Mouse (Mus musculus) intestine, embryonic 16.5 days (tissue): ENCODE data around the gene Nlgn2. TPM values are rescaled to one million over a fixed set of nuclear protein-coding genes. Genes with fewer than 3 reads are reported as not detected.

Source experiments
- ATAC-seq: fragments of 200-750 bp; cut with Nextera tagmentation; 2 replicates; pipeline ENCODE4 v1.8.0; 2017; ENCODE audit warnings: moderate TSS enrichment, moderate library complexity
- H3K27ac ChIP-seq: fragments of 300-500 bp; sonication (generic); 2 replicates; pipeline ENCODE4 v1.5.1; 2014; ENCODE audit warnings: mild to moderate bottlenecking, low read length
- H3K27me3 ChIP-seq: fragments of 300-500 bp; sonication (generic); replicated peaks from 2 replicates; pipeline ENCODE4 v1.6.1; 2014; ENCODE audit warnings: low read length, control low read depth, mixed read lengths; ENCODE audit not compliant: control insufficient read depth, insufficient read depth
- H3K36me3 ChIP-seq: fragments of 300-500 bp; sonication (generic); 2 replicates; pipeline ENCODE4 v1.6.1; 2014; ENCODE audit warnings: low read length, control low read depth; ENCODE audit not compliant: control insufficient read depth, insufficient read depth
- H3K4me1 ChIP-seq: fragments of 300-500 bp; sonication (generic); 2 replicates; pipeline ENCODE4 v1.6.1; 2014; ENCODE audit warnings: low read length, control low read depth, mixed read lengths; ENCODE audit not compliant: control insufficient read depth, insufficient read depth
- H3K4me2 ChIP-seq: fragments of 300-500 bp; sonication (generic); 2 replicates; pipeline ENCODE4 v1.6.1; 2014; ENCODE audit warnings: low read depth, low read length, control low read depth
- H3K4me3 ChIP-seq: fragments of 300-500 bp; sonication (generic); 2 replicates; pipeline ENCODE4 v1.5.1; 2014; ENCODE audit warnings: mild to moderate bottlenecking, low read length
- H3K9ac ChIP-seq: fragments of 300-500 bp; sonication (generic); 2 replicates; pipeline ENCODE4 v1.6.1; 2014; ENCODE audit warnings: low read depth, low read length
- H3K9me3 ChIP-seq: fragments of 300-500 bp; sonication (generic); 2 replicates; pipeline ENCODE4 v1.6.1; 2016; ENCODE audit warnings: low read length, control low read depth; ENCODE audit not compliant: control insufficient read depth
- WGBS: fragments of 180-500 bp; shearing (Covaris S2); extraction: QIAGEN DNeasy Blood & Tissue Kit; methylation state at CpG from one replicate; pipeline ENCODE4 v1.1.7; 2014; 5-methylcytosine and 5-hydroxymethylcytosine counted together
- microRNA-seq: library from miRNA; unstranded; fragments of <30 nt; microRNA quantifications from one replicate; pipeline ENCODE4, GENCODE M21; 2016
- polyA plus RNA-seq: library from polyadenylated mRNA; unstranded; fragments of >200 nt; fragmentation: Nextera tagmentation; extraction: Ambion mirVana; gene quantifications from 2 replicates; pipeline ENCODE4 v1.2.1, GENCODE M21; 2015

Gene Nlgn2
- polyA plus RNA-seq, 1 experiment from 2014 or later, result 4.1 TPM

DNA sequence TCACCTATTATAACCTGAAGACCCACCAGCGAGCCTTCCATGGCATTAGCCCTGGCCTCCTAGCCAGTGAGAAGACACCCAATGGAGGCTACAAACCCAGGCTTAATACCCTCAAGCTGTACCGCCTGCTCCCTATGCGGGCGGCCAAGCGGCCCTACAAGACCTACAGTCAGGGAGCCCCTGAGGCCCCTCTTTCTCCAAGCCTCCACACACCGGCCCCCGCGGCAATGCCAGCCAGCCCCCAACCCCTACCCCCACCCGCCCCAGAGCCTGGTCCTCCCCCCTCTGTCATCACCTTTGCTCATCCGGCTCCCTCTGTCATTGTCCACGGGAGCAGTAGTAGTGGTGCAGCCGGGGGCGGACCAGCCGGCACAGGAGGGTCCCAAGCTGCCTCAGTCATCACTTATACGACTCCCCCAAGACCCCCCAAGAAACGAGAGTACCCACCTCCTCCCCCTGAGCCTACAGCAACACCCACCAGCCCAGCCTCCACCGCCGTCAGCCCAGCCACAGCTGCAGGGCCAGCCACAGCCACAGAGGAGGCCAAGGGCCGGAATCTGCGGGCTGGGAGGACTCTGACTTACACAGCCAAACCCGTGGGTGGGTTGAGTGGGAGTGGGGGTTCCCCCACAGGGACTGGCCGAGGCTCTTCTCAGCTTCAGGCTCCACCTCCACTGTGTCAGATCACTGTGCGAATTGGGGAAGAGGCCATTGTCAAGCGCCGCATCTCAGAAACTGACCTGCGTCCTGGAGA is 59.9 kb downstream of the Nlgn2 start:
- no peak overlapping the region for H3K9ac ChIP-seq
- ATAC-seq, result no peak
- H3K27ac ChIP-seq, result no peak overlapping the region
- H3K4me1 ChIP-seq, result no peaks in the 10 kb centered on the region
- no peaks in the 10 kb centered on the region for H3K27me3 ChIP-seq
- H3K36me3 ChIP-seq, result 0 out of 2 replicates have a peak, but pooled peaks cover 2% of the 10 kb centered on the region
- H3K9me3 ChIP-seq, result no peaks in the 10 kb centered on the region
- WGBS, result 64% methylated on average over 26 of the region's 26 CpGs
- H3K4me2 ChIP-seq, result no peak overlapping the region
- H3K4me3 ChIP-seq, result no peak overlapping the region

GRCm38 (mm10) chr11:69776488-69776887 is 61.1 kb downstream of the Nlgn2 start:
- no peak overlapping the region for H3K4me2 ChIP-seq
- no peaks in the 10 kb centered on the region for H3K4me1 ChIP-seq
- H3K4me3 ChIP-seq, result no peak overlapping the region
- H3K27me3 ChIP-seq, result no peaks in the 10 kb centered on the region
- no peak overlapping the region for H3K27ac ChIP-seq
- ATAC-seq, result no peak
- H3K36me3 ChIP-seq, result 0 out of 2 replicates have a peak, but pooled peaks cover 2% of the 10 kb centered on the region
- WGBS, result 82% methylated on average over 20 of the region's 20 CpGs
- H3K9ac ChIP-seq, result no peak overlapping the region
- no peaks in the 10 kb centered on the region for H3K9me3 ChIP-seq

- Histone ChIP-seq H3K4me2 (no peak overlapping the region), H3K9me3 (no peaks in the 10 kb centered on the region), H3K4me3 (no peak overlapping the region), H3K27ac (no peak overlapping the region), H3K9ac (no peak overlapping the region), H3K4me1 (no peaks in the 10 kb centered on the region), H3K36me3 (0 out of 2 replicates have a peak, but pooled peaks cover 2% of the 10 kb centered on the region), H3K27me3 (no peaks in the 10 kb centered on the region)
- ATAC-seq, result no peak
- WGBS, result 66% methylated on average over 10 of the region's 10 CpGs
These were observed 61.9 kb downstream of the Nlgn2 start for GRCm38 (mm10) chr11:69775716-69776115.

DNA sequence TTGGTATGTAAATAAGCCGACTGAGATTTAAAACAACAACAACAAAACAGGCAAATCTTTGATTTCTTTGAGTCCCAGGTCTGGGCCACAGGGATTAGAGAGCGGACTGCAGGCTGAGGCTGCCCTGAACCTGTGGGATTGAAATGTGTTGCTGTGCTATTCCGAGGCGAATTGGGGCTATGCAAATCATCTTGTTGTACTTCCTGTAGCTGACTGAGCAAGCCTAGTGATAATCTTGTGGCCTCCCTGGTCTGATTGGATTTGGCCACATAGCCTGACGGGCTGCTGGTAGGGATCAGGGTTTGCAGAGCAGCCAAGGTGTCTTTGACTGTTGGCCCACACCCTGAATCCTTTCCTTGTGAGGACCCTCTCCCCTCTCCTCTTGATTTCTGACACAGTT is 62.6 kb downstream of the Nlgn2 start:
- no peaks in the 10 kb centered on the region for H3K27me3 ChIP-seq
- no peak overlapping the region for H3K4me3 ChIP-seq
- H3K4me1 ChIP-seq, result no peaks in the 10 kb centered on the region
- no peaks in the 10 kb centered on the region for H3K9me3 ChIP-seq
- no peak overlapping the region for H3K4me2 ChIP-seq
- 0 out of 2 replicates have a peak, but pooled peaks cover 2% of the 10 kb centered on the region for H3K36me3 ChIP-seq
- no peak for ATAC-seq
- H3K27ac ChIP-seq, result no peak overlapping the region
- WGBS, result 66% methylated on average over 5 of the region's 5 CpGs
- no peak overlapping the region for H3K9ac ChIP-seq

Small RNA genes lying within 50 kb of the gene (microRNA-seq; reads per million reads assigned to microRNA genes)
- not detected for gene Mir6924

Other genes starting within 250 kb of the Nlgn2 start
- 6.6 and 6.8 TPM in 2 replicates for gene Atp1b2, start 231.8 kb downstream of the Nlgn2 start, polyA plus RNA-seq
- 0.10 and 0.72 TPM in 2 replicates for gene Shbg, start 219.9 kb downstream of the Nlgn2 start, polyA plus RNA-seq
- 15.4 and 18.1 TPM in 2 replicates for gene Sat2, start 215.8 kb downstream of the Nlgn2 start, polyA plus RNA-seq
- gene Fxr2, start 204.8 kb downstream of the Nlgn2 start, polyA plus RNA-seq, result 12.1 and 12.6 TPM in 2 replicates
- not detected in 2 replicates for gene Sox15, start 182.5 kb downstream of the Nlgn2 start, polyA plus RNA-seq
- gene Mpdu1, start 175.1 kb downstream of the Nlgn2 start, polyA plus RNA-seq, result 68.3 and 69.9 TPM in 2 replicates
- 14.0 and 14.7 TPM in 2 replicates for gene Cd68, start 171.6 kb downstream of the Nlgn2 start, polyA plus RNA-seq
- 524 and 563 TPM in 2 replicates for gene Eif4a1, start 165.4 kb downstream of the Nlgn2 start, polyA plus RNA-seq
- 51.8 and 60.3 TPM in 2 replicates for gene Senp3, start 155.7 kb downstream of the Nlgn2 start, polyA plus RNA-seq
- 0.44 and 0.57 TPM in 2 replicates for gene Tnfsf13, start 152.0 kb downstream of the Nlgn2 start, polyA plus RNA-seq
- gene Tnfsf12, start 141.9 kb downstream of the Nlgn2 start, polyA plus RNA-seq, result 6.0 and 6.3 TPM in 2 replicates
- gene Tnfsfm13, start 141.7 kb downstream of the Nlgn2 start, polyA plus RNA-seq, result 3.0 and 3.3 TPM in 2 replicates
- gene Polr2a, start 79.1 kb downstream of the Nlgn2 start, polyA plus RNA-seq, result 14.8 and 16.8 TPM in 2 replicates
- 0.13 and 0.16 TPM in 2 replicates for gene Slc35g3, start 75.8 kb downstream of the Nlgn2 start, polyA plus RNA-seq
- gene Zbtb4, start 71.9 kb downstream of the Nlgn2 start, polyA plus RNA-seq, result 2.3 and 2.4 TPM in 2 replicates
- 3.9 and 4.7 TPM in 2 replicates for gene Chrnb1, start 41.8 kb downstream of the Nlgn2 start, polyA plus RNA-seq
- 1.3 and 1.4 TPM in 2 replicates for gene Fgf11, start 35.9 kb downstream of the Nlgn2 start, polyA plus RNA-seq
- 34.6 and 42.7 TPM in 2 replicates for gene Tmem102, start 32.2 kb downstream of the Nlgn2 start, polyA plus RNA-seq
- gene Gm39566, start 22.5 kb downstream of the Nlgn2 start, polyA plus RNA-seq, result not detected in 2 replicates
- gene Spem2, start 19.3 kb downstream of the Nlgn2 start, polyA plus RNA-seq, result not detected in 2 replicates
- gene Spem1, start 15.6 kb downstream of the Nlgn2 start, polyA plus RNA-seq, result 0.22 TPM in 1 of 2 replicates, not detected in the other
- 470 and 476 TPM in 2 replicates for gene Tmem256, start 730 bp upstream of the Nlgn2 start, polyA plus RNA-seq
- gene Plscr3, start 8.6 kb upstream of the Nlgn2 start, polyA plus RNA-seq, result 73.0 and 75.2 TPM in 2 replicates
- gene Tnk1, start 20.9 kb upstream of the Nlgn2 start, polyA plus RNA-seq, result 20.5 and 23.5 TPM in 2 replicates
- gene Tmem95, start 40.2 kb upstream of the Nlgn2 start, polyA plus RNA-seq, result not detected in 2 replicates
- gene Kctd11, start 43.6 kb upstream of the Nlgn2 start, polyA plus RNA-seq, result 5.5 and 6.2 TPM in 2 replicates
- gene Acap1, start 57.8 kb upstream of the Nlgn2 start, polyA plus RNA-seq, result 4.2 and 5.2 TPM in 2 replicates
- 4.7 and 5.4 TPM in 2 replicates for gene 2810408A11Rik, start 63.2 kb upstream of the Nlgn2 start, polyA plus RNA-seq
- 7.1 and 10.1 TPM in 2 replicates for gene Neurl4, start 63.3 kb upstream of the Nlgn2 start, polyA plus RNA-seq
- gene Gps2, start 76.1 kb upstream of the Nlgn2 start, polyA plus RNA-seq, result 60.0 and 63.8 TPM in 2 replicates
- gene Eif5a, start 84.2 kb upstream of the Nlgn2 start, polyA plus RNA-seq, result 1,478 and 1,683 TPM in 2 replicates
- gene Ybx2, start 98.0 kb upstream of the Nlgn2 start, polyA plus RNA-seq, result 1.3 and 2.1 TPM in 2 replicates
- 21.5 and 22.6 TPM in 2 replicates for gene Slc2a4, start 110.4 kb upstream of the Nlgn2 start, polyA plus RNA-seq
- 1,377 and 1,415 TPM in 2 replicates for gene Cldn7, start 127.0 kb upstream of the Nlgn2 start, polyA plus RNA-seq
- gene Ctdnep1, start 143.4 kb upstream of the Nlgn2 start, polyA plus RNA-seq, result 20.7 and 20.9 TPM in 2 replicates
- gene Elp5, start 144.7 kb upstream of the Nlgn2 start, polyA plus RNA-seq, result 92.6 and 106 TPM in 2 replicates
- 639 and 679 TPM in 2 replicates for gene Gabarap, start 153.4 kb upstream of the Nlgn2 start, polyA plus RNA-seq
- 49.7 and 53.1 TPM in 2 replicates for gene Phf23, start 158.0 kb upstream of the Nlgn2 start, polyA plus RNA-seq
- gene Dvl2, start 162.8 kb upstream of the Nlgn2 start, polyA plus RNA-seq, result 23.8 and 26.0 TPM in 2 replicates
- 172 and 189 TPM in 2 replicates for gene Acadvl, start 177.6 kb upstream of the Nlgn2 start, polyA plus RNA-seq
- 5.1 and 6.1 TPM in 2 replicates for gene Dlg4, start 179.2 kb upstream of the Nlgn2 start, polyA plus RNA-seq
- gene Asgr1, start 216.3 kb upstream of the Nlgn2 start, polyA plus RNA-seq, result 0.17 and 0.31 TPM in 2 replicates